Mouse (Mus musculus): Measurements from ENCODE around the gene Sema4d. TPM values are rescaled to one million over a fixed set of nuclear protein-coding genes. Genes with fewer than 3 reads are reported as not detected.

The Sema4d gene
- total RNA-seq, 1 experiment from 2014 or later: 22.0 TPM

GRCm38 (mm10) chr13:51641424-51641823 lies 152.1 kb downstream of the Sema4d start:
- DNase-seq: no peak

GRCm38 (mm10) chr13:51638958-51639357 lies 154.6 kb downstream of the Sema4d start:
- no peak for DNase-seq

Small RNAs within 50 kb of the gene (microRNA-seq; reads per million reads assigned to microRNA genes)
- gene Gm23566: 0 reads per million in 2 experiments

Other genes starting within 250 kb of the Sema4d start
- gene Shc3, start 224.3 kb downstream of the Sema4d start, total RNA-seq (2021): 1.1 and 1.8 TPM in 2 replicates
- 19.5 and 20.8 TPM in 2 replicates for gene Cks2, start 148.5 kb downstream of the Sema4d start, total RNA-seq (2021)
- 32.4 and 32.8 TPM in 2 replicates for gene Secisbp2, start 142.1 kb downstream of the Sema4d start, total RNA-seq (2021)
- 15.2 and 29.0 TPM in 2 replicates for gene Gadd45g, start 52.9 kb upstream of the Sema4d start, total RNA-seq (2021)